Mouse (Mus musculus): ENCODE measurements around the gene Zc3h12c.
"Not testable (repeated sequence)": the region's sequence is repeated elsewhere in the genome, so short reads cannot be mapped to it uniquely, and the experiment has no call there.

Zc3h12c gene

DNA sequence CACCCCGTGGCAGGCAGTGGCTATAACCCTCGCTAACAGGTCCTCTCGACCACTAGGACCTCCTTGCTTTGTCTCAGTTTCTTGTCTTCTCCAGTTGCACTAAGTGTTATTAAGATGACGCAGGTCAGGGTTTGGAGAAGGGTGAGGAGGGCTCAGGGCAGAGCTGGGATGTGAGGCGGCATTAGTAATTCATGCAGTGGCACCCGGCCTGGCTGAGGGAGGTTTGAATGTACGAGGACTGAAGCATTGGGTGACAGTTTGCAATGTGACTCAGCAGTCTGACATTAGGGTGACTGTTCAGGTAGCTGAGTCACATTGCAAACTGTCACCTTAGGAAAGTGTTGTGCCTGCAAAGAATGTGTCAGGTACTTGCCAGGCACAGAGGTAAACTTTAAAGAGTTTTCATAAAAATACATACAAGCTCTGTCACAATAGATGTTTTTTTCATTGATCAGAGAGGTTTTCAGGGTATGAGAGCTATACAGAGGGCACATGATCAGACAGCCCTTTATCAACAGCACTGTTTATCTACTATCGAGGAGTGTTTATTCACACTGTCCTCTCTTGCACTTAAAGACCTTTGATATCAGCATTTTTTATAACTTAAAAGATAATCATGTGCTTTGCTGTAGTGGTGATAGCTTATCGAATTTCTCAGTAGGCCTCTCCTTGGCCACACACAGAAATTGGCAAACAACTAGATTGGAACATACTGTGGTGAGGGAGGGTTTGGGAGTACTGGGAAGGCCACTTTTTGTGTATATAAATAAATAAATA, 64.7 kb downstream of the Zc3h12c start:
- CTCF ChIA-PET: interaction anchor here (0.7 kb wide), 1 partner anchor 27 kb away, joined by 3 read pairs; no protein-coding TSS in a partner anchor

DNA sequence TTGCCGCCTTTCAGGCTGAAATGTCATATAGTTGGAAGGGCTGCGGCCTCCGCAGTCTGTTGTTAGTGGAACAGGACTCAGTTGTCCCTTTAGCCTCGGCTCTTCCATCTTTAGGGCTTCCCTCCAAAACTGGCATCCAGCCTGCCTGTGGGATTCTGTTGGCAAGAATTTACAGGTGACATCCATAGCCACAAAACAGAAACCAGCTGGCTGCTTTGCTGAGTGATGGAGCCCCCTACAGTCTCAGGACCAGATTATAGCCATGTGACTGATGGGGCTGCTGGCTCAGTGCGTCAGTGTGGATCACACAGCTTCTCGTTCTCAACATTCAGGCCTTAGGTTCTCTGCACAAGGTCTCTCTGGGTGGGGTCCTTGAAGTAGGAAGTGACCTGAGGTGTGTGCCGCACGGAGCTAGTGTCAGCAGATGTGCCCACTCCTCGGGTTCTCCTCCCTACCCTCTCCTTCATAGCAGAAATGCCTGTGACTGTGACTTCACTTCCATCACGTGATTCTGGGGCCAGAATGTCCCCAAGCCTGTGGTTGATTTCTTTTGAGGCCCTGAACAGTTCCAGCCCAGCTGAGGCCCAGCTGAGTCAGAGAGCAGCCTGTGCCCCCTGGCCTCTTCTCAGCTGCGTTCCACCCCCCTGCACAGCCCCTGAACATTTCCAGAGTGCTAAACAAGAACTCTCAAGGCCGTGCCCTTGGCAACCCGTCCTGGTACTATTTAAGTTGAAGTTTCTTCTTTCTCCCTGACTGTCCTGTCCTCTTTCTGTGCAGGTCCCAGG, 66.1 kb downstream of the Zc3h12c start:
- CTCF ChIA-PET: no interaction called here

- CTCF ChIA-PET: no interaction called here
Observed at GRCm38 (mm10) chr9:52100426-52100825, 67.9 kb downstream of the Zc3h12c start.

DNA sequence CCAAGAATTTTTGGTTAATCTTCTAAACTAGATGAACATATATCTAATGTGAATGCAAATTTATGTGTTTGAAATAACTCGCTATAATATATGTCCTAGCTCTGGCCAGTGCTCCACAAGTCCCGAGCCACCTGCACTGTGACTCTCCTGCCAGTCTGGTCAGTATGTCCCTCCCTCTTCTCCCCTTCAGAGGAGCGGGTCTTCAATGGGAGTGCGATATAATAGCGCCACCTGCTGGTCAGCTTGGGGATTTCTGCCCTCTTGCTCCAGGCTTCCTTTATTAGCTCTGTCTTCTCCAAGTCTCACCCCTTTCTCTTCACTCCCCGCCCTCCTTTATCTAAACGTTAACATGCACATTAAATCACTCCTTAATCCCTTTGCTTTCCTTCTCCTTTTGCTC, 69.8 kb downstream of the Zc3h12c start:
- CTCF ChIA-PET: interaction anchor here (0.9 kb wide), 1 partner anchor 11 kb away, joined by 4 read pairs; no protein-coding TSS in a partner anchor

- CTCF ChIA-PET: no interaction called here
Observed at GRCm38 (mm10) chr9:52097386-52097785, 71.0 kb downstream of the Zc3h12c start.

DNA sequence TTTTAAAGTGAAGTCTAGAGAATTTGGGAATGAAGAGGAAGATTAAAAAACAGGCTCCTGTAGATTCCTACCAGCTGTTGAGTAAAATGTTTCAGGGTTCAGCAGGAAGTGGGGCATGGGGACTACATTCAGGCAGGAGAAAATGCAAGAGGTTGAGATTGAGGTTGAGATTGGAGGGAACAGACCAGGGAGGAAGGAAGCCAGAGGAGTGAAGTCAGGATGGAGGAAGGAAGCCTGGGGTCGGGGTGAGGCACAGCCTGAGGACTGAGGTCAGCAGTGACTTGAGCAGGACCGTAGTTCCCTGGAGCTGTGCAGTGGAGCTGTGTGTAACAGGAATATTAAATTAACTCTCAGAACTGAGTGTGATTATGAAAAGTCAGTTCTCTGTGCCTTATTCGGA, 72.7 kb downstream of the Zc3h12c start:
- CTCF ChIA-PET: no interaction called here

GRCm38 (mm10) chr9:52094471-52094980, 73.8 kb downstream of the Zc3h12c start:
- CTCF ChIA-PET: no interaction called here

DNA sequence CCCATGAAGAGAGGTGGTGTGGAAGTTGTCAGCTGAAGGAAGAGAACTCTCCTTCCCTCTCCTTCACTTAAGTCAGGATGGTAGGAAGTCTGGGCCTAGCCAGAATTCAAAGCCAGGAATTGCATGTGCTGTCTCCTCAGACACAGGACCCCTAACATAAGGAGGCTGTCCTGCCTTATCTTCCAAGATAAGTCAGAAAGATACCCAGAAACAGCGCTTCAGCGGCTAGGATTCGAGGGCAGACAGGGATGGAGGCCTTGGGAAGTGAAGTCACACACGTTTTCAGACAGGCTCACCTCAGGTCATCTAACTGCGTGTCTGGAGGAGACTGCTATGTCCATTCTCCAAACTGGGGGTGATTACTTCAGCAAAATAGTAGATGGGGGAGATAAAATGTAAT, 74.4 kb downstream of the Zc3h12c start:
- CTCF ChIA-PET: no interaction called here

- CTCF ChIA-PET: no interaction called here
Observed at GRCm38 (mm10) chr9:52093108-52093507, 75.3 kb downstream of the Zc3h12c start.

- CTCF ChIA-PET: no interaction called here
Observed at GRCm38 (mm10) chr9:52092311-52092710, 76.1 kb downstream of the Zc3h12c start.

DNA sequence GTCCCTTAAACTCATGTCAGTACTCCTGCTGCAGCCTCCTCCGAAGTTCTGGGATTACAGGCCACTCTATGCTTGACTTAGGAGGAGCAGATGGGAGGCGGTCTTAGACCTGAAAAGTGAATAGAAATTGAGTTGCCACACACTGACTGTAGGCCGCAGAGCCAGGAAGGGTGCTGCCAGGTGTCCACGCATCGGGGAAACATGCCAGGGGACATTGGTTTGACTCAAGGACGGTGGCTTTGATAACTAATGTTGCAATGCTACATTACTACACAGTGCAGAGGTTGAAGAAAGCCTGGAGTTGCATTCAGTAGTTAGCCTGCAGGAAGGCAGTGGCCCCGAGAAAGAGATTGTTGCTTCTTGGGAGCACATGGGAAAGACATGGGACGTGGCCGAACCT, 76.6 kb downstream of the Zc3h12c start:
- CTCF ChIA-PET: no interaction called here

GRCm38 (mm10) chr9:52082414-52082813, 86.0 kb downstream of the Zc3h12c start:
- CTCF ChIA-PET: no interaction called here

DNA sequence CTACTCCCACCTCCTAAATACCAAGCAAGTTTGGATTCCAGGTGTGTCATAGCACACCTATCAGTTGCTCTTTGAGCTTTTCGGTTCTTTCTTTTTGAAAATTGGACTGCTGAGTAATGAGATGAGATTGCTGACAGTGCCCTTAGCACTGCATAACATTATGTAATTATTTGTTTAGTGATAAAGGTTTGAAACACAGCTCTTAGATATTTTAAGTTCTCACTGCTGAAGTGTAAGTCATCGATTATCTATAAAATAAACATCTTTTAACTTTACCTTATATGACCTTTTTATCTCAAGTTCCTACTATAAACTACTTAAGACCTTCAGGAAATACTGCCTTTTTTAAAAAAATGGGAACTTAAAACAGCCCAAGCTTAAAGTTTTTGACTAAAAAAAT, 86.4 kb downstream of the Zc3h12c start:
- CTCF ChIA-PET: no interaction called here

DNA sequence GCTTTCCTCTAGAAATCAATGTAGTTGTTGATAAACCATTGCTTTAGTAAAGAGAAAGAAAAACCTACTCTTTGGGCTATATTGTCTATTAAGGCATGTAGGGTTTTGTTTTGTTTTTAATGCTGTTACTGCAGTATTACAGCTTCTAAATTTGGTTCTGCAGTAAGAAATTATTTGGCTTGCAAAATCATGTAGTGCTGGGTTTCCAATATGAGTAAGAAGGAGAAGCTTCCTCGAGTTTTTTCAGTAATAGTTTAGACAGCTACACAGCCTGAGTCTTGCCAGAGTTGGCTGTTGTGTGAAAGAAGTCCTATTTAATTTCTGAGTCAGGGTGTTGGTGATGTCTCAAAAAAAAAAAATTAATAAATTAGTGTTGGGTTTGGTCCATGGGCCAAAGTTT, 90.7 kb downstream of the Zc3h12c start:
- CTCF ChIA-PET: no interaction called here

GRCm38 (mm10) chr9:52076089-52076488, 92.3 kb downstream of the Zc3h12c start:
- CTCF ChIA-PET: no interaction called here

DNA sequence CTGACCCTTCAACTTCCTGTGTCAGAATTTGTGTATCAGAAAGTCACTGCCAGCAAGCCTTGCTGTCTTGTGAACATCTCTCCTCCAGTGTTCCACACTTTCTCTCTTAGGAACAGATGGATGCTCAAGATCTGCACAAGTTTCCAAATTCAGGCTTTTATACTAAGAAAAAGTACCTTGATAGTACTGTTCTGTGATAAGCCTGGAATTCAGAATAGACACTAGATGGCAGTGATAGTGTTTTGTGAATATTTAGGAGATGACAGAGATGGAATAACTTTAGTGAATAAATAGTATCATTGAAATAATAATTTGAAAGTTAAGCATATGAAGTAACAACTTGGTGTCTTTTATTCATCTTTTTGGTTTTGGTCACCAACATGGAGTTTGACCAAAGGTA, 96.2 kb downstream of the Zc3h12c start:
- CTCF ChIA-PET: no interaction called here

- CTCF ChIA-PET: not testable (repeated sequence)
Observed at GRCm38 (mm10) chr9:52071352-52071751, 97.0 kb downstream of the Zc3h12c start.

DNA sequence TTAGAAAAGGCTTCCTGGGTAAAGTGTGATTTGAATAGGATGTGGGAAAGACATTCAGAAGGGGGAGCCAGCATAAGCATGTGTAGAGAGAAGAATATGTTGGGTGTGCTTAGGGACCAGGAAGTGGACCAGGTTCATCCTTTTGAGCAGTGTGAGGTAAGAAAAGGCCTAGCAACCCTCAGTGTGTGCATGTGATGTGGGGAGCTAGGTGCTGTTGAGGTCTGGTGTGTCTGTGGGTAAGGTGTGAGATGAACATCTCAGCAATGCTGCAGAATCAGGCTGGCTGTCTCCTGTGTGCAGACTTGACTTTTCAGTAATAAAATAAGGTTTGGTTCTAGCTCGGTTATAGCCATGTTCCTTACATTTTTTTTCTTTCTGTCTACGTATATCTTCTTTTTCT, 98.3 kb downstream of the Zc3h12c start:
- CTCF ChIA-PET: no interaction called here

All from spleen, embryonic (tissue).